Mouse (Mus musculus) MEL (cell line): ENCODE results near the gene Vpreb3. TPM values are rescaled to one million over a fixed set of nuclear protein-coding genes. Genes with fewer than 3 reads are reported as not detected.

Experiments used
- DNase-seq: peaks from one replicate; pipeline ENCODE4 v3.0.0; 2011; ENCODE audit warnings: low read depth, low spot score
- H3K27ac ChIP-seq: 2 replicates; pipeline ENCODE4 v1.5.1; 2012; ENCODE audit warnings: low read depth, mild to moderate bottlenecking, control low read depth, low read length, moderate library complexity; ENCODE audit not compliant: control insufficient read depth
- H3K27me3 ChIP-seq, 2 experiments: fragments of 150-350 bp in 1 of 2; sonication (generic) in 1 of 2; 2 replicates each; pipeline ENCODE4 v1.6.1; 2012; ENCODE audit warnings: low read length in 2 of 2, mild to moderate bottlenecking in 2 of 2, improper control_type of control experiment in 1 of 2, moderate library complexity in 1 of 2; ENCODE audit not compliant: insufficient read depth in 2 of 2, control insufficient read depth in 1 of 2
- H3K36me3 ChIP-seq, 2 experiments: 2 replicates each; pipeline ENCODE4 v1.6.1; 2012 to 2014; ENCODE audit warnings: low read length in 2 of 2, improper control_type of control experiment in 1 of 2, inconsistent platforms in 1 of 2, mild to moderate bottlenecking in 1 of 2; ENCODE audit not compliant: insufficient read depth in 2 of 2, control insufficient read depth in 1 of 2
- H3K4me1 ChIP-seq, 2 experiments: fragments of 150-350 bp in 1 of 2; sonication (generic) in 1 of 2; 2 replicates each; pipeline ENCODE4 v1.6.1; 2012; ENCODE audit warnings: low read length in 2 of 2, improper control_type of control experiment in 1 of 2, mild to moderate bottlenecking in 1 of 2; ENCODE audit not compliant: insufficient read depth in 2 of 2, control insufficient read depth in 1 of 2
- H3K4me3 ChIP-seq, 2 experiments: fragments of 150-350 bp in 1 of 2; sonication (generic) in 1 of 2; 2 replicates each; pipeline ENCODE4 v1.5.1; 2012; ENCODE audit warnings: low read depth in 2 of 2, low read length in 2 of 2, mild to moderate bottlenecking in 2 of 2, moderate library complexity in 2 of 2, control low read depth in 1 of 2, improper control_type of control experiment in 1 of 2; ENCODE audit not compliant: control insufficient read depth in 1 of 2, insufficient read depth in 1 of 2
- H3K79me2 ChIP-seq: 2 replicates; pipeline ENCODE4 v1.6.1; 2012; ENCODE audit warnings: mild to moderate bottlenecking, low read length, moderate library complexity; ENCODE audit not compliant: control insufficient read depth, poor library complexity, insufficient read depth
- H3K9ac ChIP-seq: 2 replicates; pipeline ENCODE4 v1.6.1; 2012; ENCODE audit warnings: low read depth, mild to moderate bottlenecking, control low read depth, low read length, moderate library complexity; ENCODE audit not compliant: control insufficient read depth, poor library complexity, severe bottlenecking
- H3K9me3 ChIP-seq: fragments of 150-350 bp; sonication (generic); replicated peaks from 2 replicates; pipeline ENCODE4 v1.6.1; 2012; ENCODE audit warnings: mild to moderate bottlenecking, low read length, improper control_type of control experiment, moderate library complexity; ENCODE audit not compliant: insufficient read depth
- CHD1 ChIP-seq: IDR thresholded peaks from 2 replicates; pipeline ENCODE4 v1.6.1; 2012; ENCODE audit warnings: low read depth, mild to moderate bottlenecking, inconsistent platforms, low read length, improper control_type of control experiment
- EP300 ChIP-seq, 2 experiments: IDR thresholded peaks; 2 replicates each; pipeline ENCODE4 v1.6.1; 2011; ENCODE audit warnings: improper control_type of control experiment in 2 of 2, low read length in 2 of 2, low read depth in 1 of 2, mild to moderate bottlenecking in 1 of 2
- GABPA ChIP-seq: IDR thresholded peaks from 2 replicates; pipeline ENCODE4 v1.6.1; 2012; ENCODE audit warnings: low read depth, mild to moderate bottlenecking, inconsistent platforms, low read length, improper control_type of control experiment, moderate library complexity
- GATA1 ChIP-seq: IDR thresholded peaks from 2 replicates; pipeline ENCODE4 v1.6.1; 2011; ENCODE audit warnings: low read depth, low read length, improper control_type of control experiment
- HCFC1 ChIP-seq: IDR thresholded peaks from 2 replicates; pipeline ENCODE4 v1.6.1; 2012; ENCODE audit warnings: low read depth, mild to moderate bottlenecking, inconsistent platforms, low read length, improper control_type of control experiment, moderate library complexity
- JUND ChIP-seq: IDR thresholded peaks from 2 replicates; pipeline ENCODE4 v1.6.1; 2011; ENCODE audit warnings: low read depth, mild to moderate bottlenecking, improper control_type of control experiment, low read length
- MAFK ChIP-seq: IDR thresholded peaks from 2 replicates; pipeline ENCODE4 v1.6.1; 2011; ENCODE audit warnings: low read depth, mild to moderate bottlenecking, low read length, improper control_type of control experiment, borderline replicate concordance
- MXI1 ChIP-seq: IDR thresholded peaks from 2 replicates; pipeline ENCODE4 v1.6.1; 2011; ENCODE audit warnings: mild to moderate bottlenecking, low read depth, low read length, improper control_type of control experiment
- NELFE ChIP-seq: IDR thresholded peaks from 2 replicates; pipeline ENCODE4 v1.6.1; 2011; ENCODE audit warnings: low read depth, low read length, improper control_type of control experiment
- NRF1 ChIP-seq: IDR thresholded peaks from 2 replicates; pipeline ENCODE4 v1.6.1; 2014; ENCODE audit warnings: low read depth, mild to moderate bottlenecking, inconsistent platforms, low read length, improper control_type of control experiment, moderate library complexity; ENCODE audit not compliant: poor library complexity, insufficient read depth, severe bottlenecking
- POLR2A ChIP-seq, 2 experiments: IDR thresholded peaks; 2 replicates each; pipeline ENCODE4 v1.6.1; 2011 to 2012; ENCODE audit warnings: low read length in 2 of 2, mild to moderate bottlenecking in 2 of 2, control low read depth in 1 of 2, improper control_type of control experiment in 1 of 2, low read depth in 1 of 2, moderate library complexity in 1 of 2; ENCODE audit not compliant: control insufficient read depth in 1 of 2, insufficient read depth in 1 of 2, poor library complexity in 1 of 2
- POLR2AphosphoS2 ChIP-seq: IDR thresholded peaks from 2 replicates; pipeline ENCODE4 v1.6.1; 2011; ENCODE audit warnings: low read length, improper control_type of control experiment
- SIN3A ChIP-seq: IDR thresholded peaks from 2 replicates; pipeline ENCODE4 v1.6.1; 2012; ENCODE audit warnings: low read length, improper control_type of control experiment, inconsistent platforms
- TAL1 ChIP-seq: IDR thresholded peaks from 2 replicates; pipeline ENCODE4 v1.6.1; 2012; ENCODE audit warnings: mild to moderate bottlenecking, inconsistent platforms, low read length, moderate library complexity, mixed read lengths
- TBP ChIP-seq: IDR thresholded peaks from 2 replicates; pipeline ENCODE4 v1.8.0; 2011; ENCODE audit warnings: low read depth, low read length, improper control_type of control experiment
- TCF12 ChIP-seq: IDR thresholded peaks from 2 replicates; pipeline ENCODE4 v1.6.1; 2014; ENCODE audit warnings: low read depth, mild to moderate bottlenecking, inconsistent platforms, low read length, improper control_type of control experiment, moderate library complexity
- UBTF ChIP-seq: IDR thresholded peaks from 2 replicates; pipeline ENCODE4 v1.6.1; 2012; ENCODE audit warnings: low read depth, mild to moderate bottlenecking, inconsistent platforms, low read length, improper control_type of control experiment, moderate library complexity, borderline replicate concordance; ENCODE audit not compliant: insufficient read depth
- ZMIZ1 ChIP-seq: IDR thresholded peaks from 2 replicates; pipeline ENCODE4 v1.6.1; 2012; ENCODE audit warnings: low read depth, mild to moderate bottlenecking, inconsistent platforms, low read length, improper control_type of control experiment, moderate library complexity
- polyA plus RNA-seq, 2 experiments: library from polyadenylated mRNA; stranded (reverse) in 1 of 2; unstranded in 1 of 2; fragments of >175 nt in 1 of 2; fragments of >200 nt in 1 of 2; gene quantifications; 2 replicates each; pipeline versions ENCODE4 v1.2.1 to v1.2.4; 2012; ENCODE audit warnings: low replicate concordance in 2 of 2, low read depth in 1 of 2; ENCODE audit not compliant: insufficient read length in 2 of 2, insufficient read depth in 1 of 2, missing spikeins in 1 of 2
- total RNA-seq: library from RNA; depleted of rRNA; stranded (reverse); fragments of 300-350 nt; gene quantifications from 2 replicates; pipeline ENCODE4 v1.2.3, GENCODE M21; 2012

The Vpreb3 gene
- total and polyA plus RNA-seq, 3 experiments = 0.27 to 0.88 TPM; not detected in 1

GRCm38 (mm10) chr10:75919026-75919425, 23.8 kb upstream of the Vpreb3 start:
- TF ChIP-seq POLR2AphosphoS2 (no peak), UBTF (no peak), EP300 (IDR thresholded peaks at IDR 0.05; ENCODE audit: low read depth in 1 of 2, low read length in 2 of 2) (no peak), CHD1 (no peak), TAL1 (no peak), SIN3A (no peak)
- no peak overlapping the region for H3K27ac ChIP-seq
- H3K36me3 ChIP-seq = peaks cover 10 to 18% of the 10 kb centered on the region in 2 experiments; a peak in 3 of 4 replicates
- H3K4me3 ChIP-seq = no peak overlapping the region
- H3K27me3 ChIP-seq = no peaks in the 10 kb centered on the region
- no peak overlapping the region for H3K9ac ChIP-seq
- peaks cover 30% of the 10 kb centered on the region for H3K79me2 ChIP-seq
- H3K9me3 ChIP-seq = no peaks in the 10 kb centered on the region
- no peak for DNase-seq
- peaks cover 3 to 23% of the 10 kb centered on the region in 2 experiments; a peak in 3 of 4 replicates for H3K4me1 ChIP-seq

GRCm38 (mm10) chr10:75921026-75921725, 21.7 kb upstream of the Vpreb3 start, which contains the start of gene Smarcb1:
Gene Smarcb1, minus strand, starts transcription at chr10:75921617.
- H3K9me3 ChIP-seq = no peaks in the 10 kb centered on the region
- no peaks in the 10 kb centered on the region for H3K27me3 ChIP-seq
- peaks cover 3 to 23% of the 10 kb centered on the region in 2 experiments; a peak in 3 of 4 replicates for H3K4me1 ChIP-seq
- peaks cover 9 to 18% of the 10 kb centered on the region in 2 experiments; a peak in 3 of 4 replicates for H3K36me3 ChIP-seq
- DNase-seq = peak; percentile 96
- peaks cover 30% of the 10 kb centered on the region for H3K79me2 ChIP-seq
- H3K9ac ChIP-seq = peak within 1 kb of the TSS; percentile 96
- H3K4me3 ChIP-seq = peak within 1 kb of the TSS; percentile 87 to 90
- H3K27ac ChIP-seq = peak within 1 kb of the TSS; percentile 85
- TF ChIP-seq TBP (peak; percentile 50; the same call in 1 of the 2 replicates), POLR2AphosphoS2 (peak; percentile 89), JUND (no peak), MXI1 (peak; percentile 69; the same call in 1 of the 2 replicates), GABPA (no peak), NRF1 (peak; percentile 93), NELFE (peak; percentile 93), TCF12 (peak; percentile 40), MAFK (no peak), CHD1 (no peak), ZMIZ1 (peak; percentile 65), HCFC1 (peak; percentile 82), GATA1 (no peak), SIN3A (peak; percentile 46; the same call in 1 of the 2 replicates), POLR2A (IDR thresholded peaks at IDR 0.05; ENCODE audit: control insufficient read depth in 1 of 2, insufficient read depth in 1 of 2, low read depth in 1 of 2, low read length in 2 of 2, poor library complexity in 1 of 2) (peak; percentile 85 to 94)
